Mouse (Mus musculus) heart, postnatal 4 days (tissue): Measurements from ENCODE around the gene Cxcl2. TPM values are rescaled to one million over a fixed set of nuclear protein-coding genes. Genes with fewer than 3 reads are reported as not detected.

ENCODE experiments used
- DNase-seq: peaks from one replicate; pipeline ENCODE4 v3.0.0; 2021
- total RNA-seq, 2 experiments: library from RNA; stranded (reverse); gene quantifications; 2 replicates each; pipeline ENCODE4 v1.2.3; 2021

The Cxcl2 gene
- not detected for total RNA-seq

DNA sequence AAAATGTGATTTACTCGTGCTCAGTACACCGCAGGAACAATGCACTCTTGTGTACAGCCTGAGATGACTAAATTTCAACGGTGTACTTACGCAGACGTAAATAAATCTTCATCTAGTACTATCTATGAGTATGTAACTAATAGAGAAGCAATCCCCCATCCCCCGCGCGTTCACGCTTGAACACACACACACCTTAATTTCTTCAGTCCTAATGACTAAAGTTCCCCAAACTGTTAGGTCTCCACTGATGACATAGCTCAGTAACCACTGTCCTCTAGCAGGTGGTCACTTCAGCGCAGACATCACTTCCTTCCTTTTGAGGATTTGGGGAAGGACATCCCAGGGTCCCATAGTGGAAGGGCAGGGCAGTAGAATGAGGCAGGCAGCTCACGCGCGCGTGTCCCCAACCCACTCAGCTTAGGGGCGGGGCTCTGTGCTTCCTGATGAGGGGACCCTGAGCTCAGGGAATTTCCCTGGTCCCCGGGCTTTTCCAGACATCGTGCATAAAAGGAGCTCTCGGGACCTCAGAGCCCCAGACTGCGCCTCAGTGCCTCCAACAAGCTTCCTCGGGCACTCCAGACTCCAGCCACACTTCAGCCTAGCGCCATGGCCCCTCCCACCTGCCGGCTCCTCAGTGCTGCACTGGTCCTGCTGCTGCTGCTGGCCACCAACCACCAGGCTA is at the start of gene Cxcl2:
Gene Cxcl2 (plus strand): TSS at position 533 of the 682 bp plus-strand sequence.
- no peak for DNase-seq

- no peak for DNase-seq
These were observed 48.1 kb upstream of the Cxcl2 start for GRCm38 (mm10) chr5:90855308-90856230.

- no peak for DNase-seq
These were observed 46.2 kb upstream of the Cxcl2 start for GRCm38 (mm10) chr5:90857463-90857862.

DNA sequence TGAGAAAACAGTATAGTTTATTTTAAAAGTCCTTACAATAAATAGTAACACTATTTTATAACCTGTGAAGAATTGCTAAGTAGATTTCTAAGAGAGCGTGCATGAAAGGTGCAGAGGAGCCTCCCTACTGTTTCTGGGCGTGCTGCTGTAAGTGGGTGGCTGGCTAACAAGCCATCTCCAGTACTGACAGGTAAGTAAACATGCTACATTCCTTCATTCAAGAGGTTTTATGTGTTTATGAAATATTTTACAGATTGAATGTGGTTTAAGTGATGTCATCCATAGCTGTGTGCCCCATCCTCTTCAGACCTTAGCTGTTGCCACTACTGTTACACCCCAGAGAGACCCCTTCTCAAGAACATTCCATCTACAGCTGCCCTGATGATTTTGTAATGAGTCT is 45.2 kb upstream of the Cxcl2 start:
- no peak for DNase-seq

- DNase-seq = no peak
These were observed 44.6 kb upstream of the Cxcl2 start for GRCm38 (mm10) chr5:90859031-90859430.

DNA sequence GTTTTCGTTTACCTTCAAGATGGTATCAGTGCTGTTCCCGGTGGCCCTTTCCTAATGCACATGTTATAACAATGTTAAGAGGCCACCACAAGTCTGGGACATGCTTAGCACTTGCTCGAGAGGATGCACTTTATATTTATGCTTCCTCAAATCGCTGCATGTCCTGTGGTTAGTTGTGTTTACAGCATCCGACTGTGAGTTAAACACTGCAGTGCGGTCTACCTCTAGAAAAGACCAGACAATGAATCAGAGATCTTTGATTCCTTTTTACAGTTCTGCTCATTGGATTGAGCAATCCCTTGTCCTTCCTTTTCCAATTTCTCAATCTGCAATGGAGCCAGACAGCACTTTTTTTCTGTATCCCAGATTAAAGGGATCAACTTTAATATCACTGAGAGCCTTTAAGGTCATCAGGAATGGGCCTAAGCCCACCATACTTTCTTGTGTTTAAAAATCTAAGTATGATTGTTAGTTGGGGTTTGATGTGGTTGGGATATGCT is 41.7 kb upstream of the Cxcl2 start:
- no peak for DNase-seq

GRCm38 (mm10) chr5:90866770-90867169 is 36.9 kb upstream of the Cxcl2 start:
- no peak for DNase-seq

- DNase-seq = no peak
These were observed 31.3 kb upstream of the Cxcl2 start for GRCm38 (mm10) chr5:90872377-90872776.

GRCm38 (mm10) chr5:90876045-90876444 is 27.6 kb upstream of the Cxcl2 start:
- DNase-seq = peak; percentile 53

- no peak for DNase-seq
These were observed 27.0 kb upstream of the Cxcl2 start for GRCm38 (mm10) chr5:90876471-90877172.

GRCm38 (mm10) chr5:90877173-90877512 is 26.5 kb upstream of the Cxcl2 start:
- DNase-seq = no peak

DNA sequence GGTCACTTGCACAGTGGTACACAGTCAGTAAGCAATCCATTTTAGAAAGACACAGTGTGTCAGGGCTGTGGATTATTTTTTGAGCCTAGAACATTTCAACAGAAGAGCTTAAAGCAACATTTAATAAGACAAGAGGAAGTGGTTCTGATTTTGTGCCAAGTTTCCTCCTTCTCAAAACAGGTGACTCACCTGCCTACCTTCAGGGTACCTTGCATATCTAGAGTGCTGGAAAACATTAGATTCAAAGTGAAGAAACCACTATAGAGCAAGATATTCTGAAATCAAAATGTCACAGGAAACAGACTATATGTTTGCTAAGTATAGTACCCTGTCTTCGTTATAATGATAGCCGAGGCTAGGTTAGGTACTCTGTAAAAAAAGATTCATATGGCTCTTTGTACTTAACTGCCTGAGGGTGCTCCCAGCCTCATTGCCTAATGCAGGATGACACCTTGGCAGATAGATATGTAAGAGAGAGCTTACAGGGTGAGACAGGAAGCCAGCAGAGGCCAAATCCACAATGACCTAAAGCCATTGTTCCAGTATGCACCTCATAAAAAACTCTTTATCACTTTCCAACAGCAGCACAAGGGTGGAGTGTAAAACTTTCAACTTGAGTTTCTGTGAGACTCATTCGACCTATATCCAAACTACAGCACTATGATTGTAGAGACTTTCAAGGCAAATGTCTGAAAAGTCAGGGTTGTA is 24.2 kb upstream of the Cxcl2 start:
- no peak for DNase-seq

DNA sequence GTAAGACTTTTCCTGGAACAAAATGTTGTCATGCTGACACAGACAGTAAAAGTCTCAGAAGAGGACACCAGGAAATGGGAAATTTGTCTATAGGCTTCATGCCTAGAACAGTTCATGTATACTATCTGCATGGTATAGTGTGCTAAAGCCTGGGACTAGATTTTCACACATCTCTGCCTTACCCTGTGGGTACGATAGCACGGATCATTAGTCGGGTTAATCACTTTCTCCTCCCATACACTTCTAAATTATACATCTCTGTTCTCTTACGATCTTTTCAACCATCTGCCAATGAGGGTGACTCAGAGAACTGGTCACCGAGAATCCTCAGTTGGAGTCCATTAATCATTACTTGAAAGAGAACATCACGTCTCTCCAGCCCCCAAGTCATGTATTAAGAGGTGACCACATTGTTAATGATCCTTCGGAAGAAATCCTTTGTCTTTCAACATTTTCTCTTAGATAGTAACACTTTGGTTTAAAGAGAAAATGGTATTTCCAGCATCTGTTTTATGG is 23.3 kb upstream of the Cxcl2 start:
- no peak for DNase-seq

DNA sequence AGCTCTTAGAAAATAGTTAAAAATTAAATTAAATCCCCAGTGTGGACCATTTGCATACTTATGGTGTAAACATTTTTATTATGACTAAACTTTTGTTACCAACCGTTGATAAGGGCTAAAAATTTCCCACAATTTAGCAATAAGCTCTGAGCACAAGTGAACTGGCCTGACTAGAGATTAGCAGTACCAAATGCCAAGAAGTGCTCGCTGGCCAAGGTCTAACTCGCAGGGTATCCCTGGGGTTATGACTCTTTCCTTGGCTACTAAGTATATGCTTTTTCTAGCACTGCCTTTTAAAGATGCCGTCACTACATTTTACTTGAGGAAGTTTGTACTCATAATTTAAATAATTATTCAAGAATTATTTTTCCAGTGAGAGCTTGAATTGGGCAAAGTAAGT is 22.6 kb upstream of the Cxcl2 start:
- no peak for DNase-seq

DNA sequence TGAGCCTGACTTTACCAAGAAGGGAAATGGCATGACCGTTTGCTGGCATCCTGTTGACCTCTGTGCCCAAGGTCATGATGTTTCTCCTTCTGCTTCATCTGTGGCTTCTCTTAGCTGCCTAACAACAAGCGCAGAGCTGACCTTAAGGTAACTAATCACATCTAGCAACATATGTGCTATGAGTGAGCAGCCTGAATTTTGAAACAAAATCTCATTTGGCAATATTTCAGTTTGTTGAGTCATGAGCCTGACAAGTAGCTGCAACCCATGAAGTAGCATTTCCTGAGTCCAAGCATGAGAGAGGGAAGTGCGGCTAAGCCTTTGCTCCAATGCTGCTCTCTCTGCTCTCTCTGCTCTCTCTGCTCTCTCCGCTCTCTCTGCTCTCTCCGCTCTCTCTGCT is 22.0 kb upstream of the Cxcl2 start:
- no peak for DNase-seq

DNA sequence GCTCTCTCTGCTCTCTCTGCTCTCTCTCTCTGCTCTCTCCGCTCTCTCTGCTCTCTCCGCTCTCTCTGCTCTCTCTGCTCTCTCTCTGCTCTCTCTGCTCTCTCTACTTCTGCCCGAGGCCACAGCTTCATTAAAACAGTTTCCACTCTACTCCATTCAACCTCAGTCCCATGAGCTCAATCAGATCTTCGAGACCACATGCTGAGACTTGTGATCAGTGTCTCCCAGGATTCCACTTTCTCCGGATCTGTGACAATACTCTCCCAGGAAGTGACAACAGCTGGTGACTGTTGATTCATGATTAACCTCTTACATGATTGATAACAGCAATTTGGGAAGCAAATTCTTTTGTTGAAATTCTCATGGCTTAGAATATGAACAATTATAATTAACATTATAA is 21.5 kb upstream of the Cxcl2 start:
- DNase-seq = no peak

DNA sequence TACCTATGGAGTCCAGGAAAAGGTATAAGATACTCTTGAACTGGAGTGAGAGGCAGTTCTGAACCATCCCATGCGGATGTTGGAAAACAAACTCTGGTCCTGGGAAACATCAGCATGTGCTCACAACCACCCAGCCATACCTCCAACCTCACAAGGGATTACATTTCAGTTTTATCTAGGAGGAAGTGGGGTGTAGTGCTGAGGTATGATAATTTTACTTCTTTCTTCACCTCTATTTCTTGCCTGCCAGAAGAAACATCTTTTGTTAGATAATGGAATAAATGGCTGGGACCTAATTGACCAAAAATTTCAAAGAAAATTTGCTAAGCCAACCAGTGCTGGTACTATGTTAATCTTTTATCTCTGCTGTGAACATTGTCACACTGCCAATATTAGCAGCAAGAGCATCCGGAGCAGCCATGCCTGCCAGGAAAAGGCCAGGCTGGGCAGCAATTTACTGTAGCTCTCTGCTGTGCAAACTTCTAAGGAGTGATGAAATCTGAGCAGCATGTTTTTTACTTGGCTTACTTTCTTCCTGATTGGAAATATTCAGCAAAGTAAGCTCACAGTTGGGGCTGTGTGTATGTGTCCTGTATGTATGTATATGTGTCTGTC is 18.9 kb upstream of the Cxcl2 start:
- peak; percentile 36 for DNase-seq

DNA sequence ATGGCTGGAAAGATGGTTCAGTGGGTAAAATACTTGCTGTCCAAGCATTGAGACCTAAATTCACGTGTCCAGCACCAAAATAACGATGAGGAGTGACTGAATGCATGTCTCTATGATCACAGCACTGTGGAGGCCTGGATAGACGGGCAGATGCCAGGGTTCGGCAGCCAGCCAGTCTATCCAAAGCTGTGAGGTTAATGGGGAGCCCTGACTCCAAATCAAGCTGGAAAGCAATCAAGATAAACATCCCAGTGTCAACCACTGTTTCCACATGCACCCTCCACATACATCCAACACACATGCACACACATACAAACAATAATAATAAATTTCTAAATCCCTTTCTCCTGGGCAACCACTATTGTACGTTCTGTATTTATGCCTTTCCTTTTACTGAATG is 15.0 kb upstream of the Cxcl2 start:
- DNase-seq = no peak

GRCm38 (mm10) chr5:90890519-90891463 is 12.9 kb upstream of the Cxcl2 start, which contains the start of gene Cxcl1:
Cxcl1 (plus strand) TSS chr5:90891241.
- peak; percentile 57 for DNase-seq

GRCm38 (mm10) chr5:90891464-90891813 is 12.2 kb upstream of the Cxcl2 start:
- DNase-seq = no peak

- no peak for DNase-seq
These were observed 9.4 kb upstream of the Cxcl2 start for GRCm38 (mm10) chr5:90894231-90894630.
